Mouse (Mus musculus) liver, embryonic 14.5 days (tissue): ENCODE measurements around the gene Ffar4. TPM values are rescaled to one million over a fixed set of nuclear protein-coding genes. Genes with fewer than 3 reads are reported as not detected.

Experiments
- ATAC-seq: fragments of 200-750 bp; cut with Nextera tagmentation; 2 replicates; pipeline ENCODE4 v1.8.0; 2017; ENCODE audit warnings: moderate number of reproducible peaks, mild to moderate bottlenecking, moderate library complexity; ENCODE audit not compliant: insufficient read depth
- DNase-seq, 3 experiments: peaks; one replicate each; pipeline ENCODE4 v3.0.0-alpha.2; 2012 to 2013; ENCODE audit warnings: low read depth in 3 of 3, low spot score in 3 of 3
- H3K27ac ChIP-seq: fragments of 300-500 bp; sonication (generic); 2 replicates; pipeline ENCODE4 v1.5.1; 2014; ENCODE audit warnings: moderate library complexity, mild to moderate bottlenecking, control low read depth, inconsistent platforms
- H3K27me3 ChIP-seq: fragments of 300-500 bp; sonication (generic); 2 replicates; pipeline ENCODE4 v1.6.1; 2014; ENCODE audit warnings: mild to moderate bottlenecking, low read length, moderate library complexity; ENCODE audit not compliant: control insufficient read depth, insufficient read depth
- H3K36me3 ChIP-seq: fragments of 300-500 bp; sonication (generic); replicated peaks from 2 replicates; pipeline ENCODE4 v1.6.1; 2014; ENCODE audit warnings: low read depth; ENCODE audit not compliant: control insufficient read depth, insufficient read depth
- H3K4me1 ChIP-seq, 2 experiments: fragments of 200-500 bp in 1 of 2; fragments of 300-500 bp in 1 of 2; sonication (generic) in 1 of 2; replicated peaks; 2 replicates each; pipeline ENCODE4 v1.6.1; 2012 to 2014; ENCODE audit warnings: antibody characterized with exemption in 1 of 2, inconsistent platforms in 1 of 2, low read length in 1 of 2; ENCODE audit not compliant: control insufficient read depth in 2 of 2, insufficient read depth in 2 of 2
- H3K4me2 ChIP-seq: fragments of 300-500 bp; sonication (generic); 2 replicates; pipeline ENCODE4 v1.6.1; 2014; ENCODE audit warnings: low read depth, mild to moderate bottlenecking, control low read depth, moderate library complexity
- H3K4me3 ChIP-seq, 2 experiments: fragments of 200-500 bp in 1 of 2; fragments of 300-500 bp in 1 of 2; sonication (generic) in 1 of 2; 2 replicates each; pipeline ENCODE4 v1.5.1; 2012 to 2014; ENCODE audit warnings: low read depth in 2 of 2, low read length in 2 of 2, mild to moderate bottlenecking in 2 of 2, control low read depth in 1 of 2, inconsistent platforms in 1 of 2, moderate library complexity in 1 of 2; ENCODE audit not compliant: insufficient read depth in 1 of 2
- H3K9ac ChIP-seq: fragments of 300-500 bp; sonication (generic); replicated peaks from 2 replicates; pipeline ENCODE4 v1.6.1; 2014; ENCODE audit warnings: mild to moderate bottlenecking, control low read depth, moderate library complexity
- H3K9me3 ChIP-seq: fragments of 300-500 bp; sonication (generic); 2 replicates; pipeline ENCODE4 v1.6.1; 2016; ENCODE audit warnings: low read length, mixed read lengths; ENCODE audit not compliant: control insufficient read depth
- CTCF ChIP-seq: IDR thresholded peaks from 2 replicates; pipeline ENCODE4 v1.5.1; 2016; ENCODE audit warnings: antibody characterized with exemption, low read depth, control low read depth
- EP300 ChIP-seq: IDR thresholded peaks from 2 replicates; pipeline ENCODE4 v1.6.1; 2016; ENCODE audit warnings: antibody characterized with exemption, low read depth
- WGBS: fragments of 180-500 bp; shearing (Covaris S2); extraction: QIAGEN DNeasy Blood & Tissue Kit; methylation state at CpG from one replicate; pipeline ENCODE4 v1.1.7; 2014; ENCODE audit not compliant: insufficient replicate concordance; 5-methylcytosine and 5-hydroxymethylcytosine counted together
- polyA plus RNA-seq, 2 experiments: library from polyadenylated mRNA; depleted of rRNA in 1 of 2; stranded (reverse) in 1 of 2; unstranded in 1 of 2; fragments of >200 nt; fragmentation: Nextera tagmentation in 1 of 2; extraction: Ambion mirVana in 1 of 2; gene quantifications; 2 replicates each; pipeline versions ENCODE4 v1.2.1 to v1.2.3; 2012 to 2014

Ffar4 gene
- polyA plus RNA-seq, 2 experiments = 0.07 TPM; not detected in 1

GRCm38 (mm10) chr19:38081361-38081760 lies 15.5 kb upstream of the Ffar4 start:
- Histone ChIP-seq H3K4me3 (no peak overlapping the region), H3K4me1 (no peaks in the 10 kb centered on the region), H3K9me3 (no peaks in the 10 kb centered on the region), H3K27ac (no peak overlapping the region), H3K4me2 (no peak overlapping the region), H3K36me3 (no peaks in the 10 kb centered on the region), H3K9ac (no peak overlapping the region), H3K27me3 (no peaks in the 10 kb centered on the region)
- DNase-seq (no peak), ATAC-seq (no peak)
- TF ChIP-seq EP300 = no peak
- no peak for TF ChIP-seq CTCF
- WGBS = 53% methylated on average over 3 of the region's 3 CpGs

GRCm38 (mm10) chr19:38082931-38083525 lies 13.8 kb upstream of the Ffar4 start:
- Histone ChIP-seq H3K4me1 (no peaks in the 10 kb centered on the region), H3K9me3 (no peaks in the 10 kb centered on the region), H3K4me3 (no peak overlapping the region), H3K27ac (no peak overlapping the region), H3K4me2 (no peak overlapping the region), H3K27me3 (no peaks in the 10 kb centered on the region), H3K9ac (no peak overlapping the region), H3K36me3 (no peaks in the 10 kb centered on the region)
- ATAC-seq = no peak
- no peak for DNase-seq
- WGBS = 46% methylated on average over 5 of the region's 5 CpGs
- TF ChIP-seq EP300 = no peak
- TF ChIP-seq CTCF = no peak

- DNase-seq (no peak), ATAC-seq (no peak)
- Histone ChIP-seq H3K4me1 (no peaks in the 10 kb centered on the region), H3K36me3 (no peaks in the 10 kb centered on the region), H3K4me3 (no peak overlapping the region), H3K27ac (no peak overlapping the region), H3K9me3 (no peaks in the 10 kb centered on the region), H3K27me3 (no peaks in the 10 kb centered on the region), H3K9ac (no peak overlapping the region), H3K4me2 (no peak overlapping the region)
- TF ChIP-seq CTCF (no peak), EP300 (no peak)
- WGBS = 53% methylated on average over 4 of the region's 4 CpGs
Measured at GRCm38 (mm10) chr19:38085841-38086240, 11.0 kb upstream of the Ffar4 start.

DNA sequence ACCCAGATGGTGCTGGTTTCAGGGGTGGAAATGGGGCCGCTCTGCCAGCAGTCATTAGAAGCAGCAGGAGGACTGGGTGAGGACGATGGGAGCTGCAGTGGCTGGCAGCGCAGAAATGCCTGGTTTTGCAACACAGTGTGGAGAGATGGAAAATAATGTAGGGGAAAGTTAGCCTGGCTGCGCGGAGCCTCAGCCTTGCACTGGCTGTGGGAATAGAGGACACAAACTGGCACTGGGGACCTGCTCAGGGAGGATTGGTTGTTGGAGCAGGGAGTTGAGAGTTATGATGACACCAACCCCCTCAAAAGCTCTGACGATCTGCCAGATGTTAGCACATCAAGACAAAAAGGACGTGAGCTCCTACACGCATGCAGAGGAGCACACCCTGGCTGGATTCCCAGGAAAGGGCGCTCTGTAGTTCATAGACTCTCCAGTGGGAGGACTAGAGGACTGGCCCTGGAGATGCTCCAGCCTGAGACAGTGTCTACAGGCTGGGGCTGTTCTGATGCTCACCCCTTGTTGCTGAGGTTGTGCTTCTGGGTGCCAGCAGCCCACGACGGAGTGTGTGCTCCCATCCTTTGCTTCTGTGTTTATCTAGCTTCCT lies 9.8 kb upstream of the Ffar4 start:
- H3K9me3 ChIP-seq = no peaks in the 10 kb centered on the region
- DNase-seq = peak in 1 of 3 experiments; percentile 7
- WGBS = 46% methylated on average over 11 of the region's 11 CpGs

GRCm38 (mm10) chr19:38089358-38089757 lies 7.5 kb upstream of the Ffar4 start:
- ATAC-seq (no peak), DNase-seq (no peak)
- 58% methylated on average over 8 of the region's 8 CpGs for WGBS
- Histone ChIP-seq H3K27me3 (no peaks in the 10 kb centered on the region), H3K4me2 (no peak overlapping the region), H3K9ac (no peak overlapping the region), H3K4me3 (no peak overlapping the region), H3K4me1 (no peaks in the 10 kb centered on the region), H3K27ac (no peak overlapping the region), H3K36me3 (no peaks in the 10 kb centered on the region), H3K9me3 (no peaks in the 10 kb centered on the region)
- TF ChIP-seq CTCF = no peak
- TF ChIP-seq EP300 = no peak

More for the DNA sequence above, 9.8 kb upstream of the Ffar4 start:
- Histone ChIP-seq H3K9ac (no peak overlapping the region), H3K4me3 (no peak overlapping the region), H3K36me3 (no peaks in the 10 kb centered on the region), H3K27ac (no peak overlapping the region), H3K27me3 (no peaks in the 10 kb centered on the region), H3K4me1 (no peaks in the 10 kb centered on the region), H3K4me2 (no peak overlapping the region)
- no peak for ATAC-seq
- no peak for TF ChIP-seq EP300
- TF ChIP-seq CTCF = peak; percentile 65
